Mouse (Mus musculus): ENCODE results near the gene Exd1.
A peak's percentile ranks its signal among the peaks of the same experiment; 100 is the strongest.
"Not testable (repeated sequence)": the region's sequence is repeated elsewhere in the genome, so short reads cannot be mapped to it uniquely, and the experiment has no call there.

The Exd1 gene

GRCm38 (mm10) chr2:119538802-119539201 lies 8.6 kb downstream of the Exd1 start:
- no peak for DNase-seq (ENCODE audit: low spot score)

- DNase-seq (ENCODE audit: low spot score): no peak
These were observed 22.0 kb downstream of the Exd1 start for GRCm38 (mm10) chr2:119525422-119525821.

- no peak for DNase-seq (ENCODE audit: low spot score)
These were observed 23.6 kb downstream of the Exd1 start for GRCm38 (mm10) chr2:119523836-119524235.

GRCm38 (mm10) chr2:119520550-119520949 lies 26.9 kb downstream of the Exd1 start:
- DNase-seq (ENCODE audit: low spot score): no peak

GRCm38 (mm10) chr2:119516811-119517210 lies 30.6 kb downstream of the Exd1 start:
- no peak for DNase-seq (ENCODE audit: low spot score)

DNA sequence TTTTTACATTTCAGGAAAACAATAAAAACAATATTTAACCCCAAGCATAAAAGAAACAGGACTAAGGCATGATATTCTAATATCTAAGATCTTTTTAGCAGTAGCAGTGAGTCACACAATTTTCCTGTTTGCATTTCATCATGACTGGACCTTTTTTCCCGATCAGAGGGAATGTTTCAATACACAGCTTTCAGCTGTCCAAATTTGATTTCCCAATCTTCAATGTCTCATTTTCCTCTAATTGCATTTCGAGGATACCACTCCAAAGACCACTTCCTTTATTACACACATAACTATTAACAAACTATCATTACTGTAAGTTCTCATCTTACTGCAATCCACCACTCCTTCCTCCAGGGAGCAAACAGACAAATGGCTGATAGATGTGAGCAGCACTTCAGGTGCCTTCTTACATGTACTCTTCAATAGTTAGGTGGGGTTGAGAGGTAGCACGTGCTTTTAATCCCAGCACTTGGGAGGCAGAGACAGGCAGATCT lies 33.4 kb downstream of the Exd1 start:
- DNase-seq (ENCODE audit: low spot score): no peak

- no peak for DNase-seq (ENCODE audit: low spot score)
These were observed 35.1 kb downstream of the Exd1 start for GRCm38 (mm10) chr2:119512292-119512691.

GRCm38 (mm10) chr2:119510856-119511255 lies 36.6 kb downstream of the Exd1 start:
- no peak for DNase-seq (ENCODE audit: low spot score)

DNA sequence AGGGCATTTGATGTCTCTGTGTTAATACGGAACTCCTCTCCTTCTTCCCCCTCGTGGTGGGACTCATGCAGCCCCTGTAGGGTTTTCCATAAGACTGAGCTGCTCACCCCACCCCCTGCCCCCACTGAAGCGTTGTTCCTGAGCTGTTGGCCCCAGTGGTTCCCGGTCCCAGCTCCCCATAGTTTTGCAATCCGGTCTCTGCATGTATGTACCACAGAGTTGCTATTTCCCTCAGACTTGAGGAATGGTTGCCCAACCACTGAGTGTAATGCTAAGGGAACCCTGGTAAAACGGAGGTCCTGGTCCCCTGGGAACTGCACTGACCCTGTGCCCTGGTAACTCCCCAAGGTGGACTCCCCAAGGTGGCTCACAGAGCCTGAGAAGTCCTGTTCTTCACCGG lies 38.9 kb downstream of the Exd1 start:
- DNase-seq (ENCODE audit: low spot score): not testable (repeated sequence)

- DNase-seq (ENCODE audit: low spot score): no peak
These were observed 40.3 kb downstream of the Exd1 start for GRCm38 (mm10) chr2:119507108-119507507.

GRCm38 (mm10) chr2:119500965-119501652 lies 46.3 kb downstream of the Exd1 start:
- DNase-seq (ENCODE audit: low spot score): no peak

DNA sequence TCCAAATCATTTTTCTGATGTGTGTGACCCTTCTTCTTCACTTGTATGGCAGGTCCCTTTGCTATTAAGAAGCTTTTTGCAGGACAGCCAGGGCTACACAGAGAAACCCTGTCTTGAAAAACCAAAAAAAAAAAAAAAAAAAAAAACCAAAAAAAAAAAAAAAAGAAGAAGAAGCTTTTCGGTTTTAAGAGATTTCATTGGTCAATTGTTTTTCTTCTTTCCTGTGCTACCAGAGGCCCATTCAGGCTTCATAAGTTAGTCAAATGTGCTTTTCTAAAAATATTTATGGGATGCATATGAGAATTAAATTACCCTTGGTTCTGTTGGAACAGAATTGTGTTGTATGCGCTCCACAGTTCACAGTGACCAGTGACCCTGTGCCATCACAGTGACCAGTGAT lies 48.6 kb downstream of the Exd1 start:
- DNase-seq (ENCODE audit: low spot score): no peak

- DNase-seq (ENCODE audit: low spot score): no peak
These were observed 51.3 kb downstream of the Exd1 start for GRCm38 (mm10) chr2:119496082-119496481.

GRCm38 (mm10) chr2:119491953-119492352 lies 55.5 kb downstream of the Exd1 start:
- DNase-seq (ENCODE audit: low spot score): no peak

- DNase-seq (ENCODE audit: low spot score): no peak
These were observed 60.9 kb downstream of the Exd1 start for GRCm38 (mm10) chr2:119486488-119486887.

DNA sequence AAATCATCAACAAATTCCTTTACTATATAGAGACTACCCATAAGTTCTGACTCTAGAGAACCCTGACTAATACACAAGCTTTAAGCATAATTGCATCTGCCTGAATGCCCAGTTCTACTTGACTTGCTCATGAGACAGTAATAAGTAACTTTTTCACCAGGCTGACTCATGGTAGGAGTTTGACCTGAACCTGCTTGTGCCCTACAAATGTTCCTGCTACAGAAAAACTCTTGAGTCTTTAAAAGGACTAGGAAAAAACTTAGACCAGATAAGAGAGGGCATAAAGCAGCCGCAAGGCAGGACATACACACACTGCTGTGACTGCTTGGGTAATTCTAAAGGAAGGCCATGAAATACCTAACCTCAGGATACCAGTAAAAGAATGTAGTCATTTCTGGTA lies 65.1 kb downstream of the Exd1 start:
- DNase-seq (ENCODE audit: low spot score): no peak

DNA sequence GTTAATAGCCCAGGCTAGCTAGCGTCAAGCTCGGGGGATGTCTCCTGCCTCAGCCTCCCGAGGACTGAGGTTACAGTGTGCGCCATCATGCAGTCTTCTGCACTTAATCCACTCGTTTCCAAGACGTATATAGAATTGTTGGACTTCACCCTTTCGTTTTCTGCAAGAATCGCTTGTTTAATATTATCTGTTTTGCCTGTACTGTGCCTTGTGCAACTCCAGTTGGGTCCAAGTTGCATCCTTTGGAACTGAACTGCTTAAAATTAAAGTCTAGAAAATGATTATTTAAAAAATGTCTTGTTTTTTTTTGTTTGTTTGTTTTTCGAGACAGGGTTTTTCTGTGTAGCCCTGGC lies 69.1 kb downstream of the Exd1 start:
- DNase-seq (ENCODE audit: low spot score): no peak

DNA sequence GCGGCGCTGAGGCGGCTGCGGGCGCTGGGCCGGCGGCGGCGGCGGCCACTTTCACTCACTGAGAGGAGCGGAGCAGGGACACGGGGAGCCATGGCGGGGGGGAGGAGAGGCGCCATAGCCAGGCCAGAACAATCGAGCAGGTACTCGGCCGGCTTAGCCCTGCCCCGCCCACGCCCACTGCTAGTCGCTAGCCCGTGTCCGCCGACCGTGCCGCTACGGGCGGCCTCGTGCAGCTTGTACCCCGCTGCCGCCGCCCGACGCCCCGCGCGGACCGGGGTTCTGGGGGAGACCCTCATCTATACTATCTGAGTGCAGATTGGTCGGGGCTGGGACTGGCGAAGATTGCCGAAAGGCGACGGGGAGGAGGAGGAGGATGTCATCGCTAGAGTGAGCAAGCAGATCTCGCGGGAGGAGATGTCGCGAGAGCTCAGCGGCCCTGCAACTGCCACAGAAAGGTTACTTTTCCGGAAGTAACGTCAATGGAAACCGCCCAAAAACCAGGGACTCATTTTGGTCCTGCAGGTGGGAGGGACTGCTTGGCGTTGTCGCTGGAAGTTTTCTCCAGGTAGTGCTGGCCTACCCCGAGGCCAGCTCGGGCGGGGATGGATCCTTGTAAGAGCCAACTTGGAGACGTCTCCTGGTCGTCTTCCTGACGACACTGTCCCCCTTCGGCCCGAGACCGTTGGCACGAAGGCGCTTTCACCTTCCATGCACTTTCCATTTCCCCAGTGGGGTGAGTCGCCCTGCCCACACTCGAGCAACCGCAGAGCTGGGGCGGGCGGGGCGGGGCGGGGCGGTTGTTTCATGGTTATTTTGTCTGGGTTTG lies 69.6 kb downstream of the Exd1 start, which contains the start of gene Ino80:
Ino80 (minus strand) TSS at position 117 of the 826 bp plus-strand sequence.
- DNase-seq (ENCODE audit: low spot score): peak; percentile 99

- DNase-seq (ENCODE audit: low spot score): peak; percentile 62
These were observed 70.6 kb downstream of the Exd1 start for GRCm38 (mm10) chr2:119476621-119477391.

- no peak for DNase-seq (ENCODE audit: low spot score)
These were observed 71.3 kb downstream of the Exd1 start for GRCm38 (mm10) chr2:119476166-119476565.

Data from layer of hippocampus, adult 11-12 months (tissue).